ENCODE assay signal across 13 mouse cellular contexts in genomic region chr4:135013932-135014331, GRCm38 (mm10).
DNase-seq lines count a peak whose midpoint lies in the region; ATAC-seq and TF ChIP-seq lines count a peak whose summit lies in the region.
"Had no signal": no experiment of that assay in that cellular context is flagged by ENCODE, and none has a peak within 500 bp of the region (broad histone marks: within the 10 kb centered on the region; RNA-seq: fewer than 3 reads in every experiment).

No protein-coding gene starts in this region.

- H3K27me3 ChIP-seq in heart, postnatal 0 days (ENCODE audit: control insufficient read depth, insufficient read depth, low read length): 0 out of 2 replicates have a peak, but pooled peaks cover 10% of the 10 kb centered on the region
- 0 out of 2 replicates have a peak, but pooled peaks cover 3% of the 10 kb centered on the region for H3K27me3 ChIP-seq in small intestine, adult 2 months (ENCODE audit: control insufficient read depth, insufficient read depth, low read length)
- no peaks in the 10 kb centered on the region for H3K27me3 ChIP-seq in forebrain, embryonic 13.5 days
- H3K27me3 ChIP-seq: limb, embryonic 12.5 days had no signal

- no peak for TF ChIP-seq POLR2A in small intestine, adult 2 months (IDR thresholded peaks at IDR 0.05; ENCODE audit: low read depth, low read length)

- no peak overlapping the region for H3K9ac ChIP-seq in heart, postnatal 0 days (replicated peaks; ENCODE audit: low read depth, low read length)
- no peak overlapping the region for H3K9ac ChIP-seq in forebrain, embryonic 13.5 days
- H3K9ac ChIP-seq: heart, embryonic 13.5 days; limb, embryonic 12.5 days; neural tube, embryonic 13.5 days had no signal

- no peaks in the 10 kb centered on the region for H3K36me3 ChIP-seq in heart, postnatal 0 days (replicated peaks; ENCODE audit: control insufficient read depth, insufficient read depth, low read length)
- no peaks in the 10 kb centered on the region for H3K36me3 ChIP-seq in small intestine, adult 2 months (ENCODE audit: control insufficient read depth, insufficient read depth, low read length)
- no peaks in the 10 kb centered on the region for H3K36me3 ChIP-seq in forebrain, embryonic 13.5 days (ENCODE audit: poor library complexity, severe bottlenecking)
- H3K36me3 ChIP-seq: heart, embryonic 13.5 days; limb, embryonic 12.5 days; neural tube, embryonic 13.5 days had no signal

- H3K4me2 ChIP-seq in heart, postnatal 0 days (ENCODE audit: low read depth, low read length): no peak overlapping the region
- H3K4me2 ChIP-seq in forebrain, embryonic 13.5 days: no peak overlapping the region
- H3K4me2 ChIP-seq: heart, embryonic 13.5 days; limb, embryonic 12.5 days; neural tube, embryonic 13.5 days had no signal

- no peak for ATAC-seq in heart, postnatal 0 days (ENCODE audit: insufficient read depth, low read depth)
- ATAC-seq in frontal cortex, adult (ENCODE audit: low TSS enrichment): no peak
- no peak for ATAC-seq in forebrain, embryonic 13.5 days

- TF ChIP-seq CTCF in heart, postnatal 0 days (IDR thresholded peaks at IDR 0.05; ENCODE audit: low read depth): peak; percentile 15; the same call in 1 of the 2 replicates
- peak; percentile 34; the same call in 1 of the 2 replicates for TF ChIP-seq CTCF in small intestine, adult 2 months (IDR thresholded peaks at IDR 0.05; ENCODE audit: extremely low read depth, insufficient read length, insufficient replicate concordance, low read depth, low read length)

- 51% methylated on average over 2 of the region's 2 CpGs for WGBS in heart, postnatal 0 days
- 61% methylated on average over 2 of the region's 2 CpGs for WGBS in small intestine, adult 2 months
- whole genome bisulfite sequencing in forebrain, embryonic 13.5 days: 57% methylated on average over 2 of the region's 2 CpGs

- no peak overlapping the region for H3K27ac ChIP-seq in heart, postnatal 0 days (ENCODE audit: low read depth)
- H3K27ac ChIP-seq in small intestine, adult 2 months (ENCODE audit: insufficient read depth, low read depth, low read length): no peak overlapping the region
- H3K27ac ChIP-seq in forebrain, embryonic 13.5 days: no peak overlapping the region
- H3K27ac ChIP-seq: heart, embryonic 13.5 days; limb, embryonic 12.5 days; neural tube, embryonic 13.5 days had no signal

- no peaks in the 10 kb centered on the region for H3K4me1 ChIP-seq in heart, postnatal 0 days (ENCODE audit: control insufficient read depth, insufficient read depth)
- no peaks in the 10 kb centered on the region for H3K4me1 ChIP-seq in small intestine, adult 2 months (ENCODE audit: control insufficient read depth, insufficient read depth, insufficient read length, low read length)
- H3K4me1 ChIP-seq in forebrain, embryonic 13.5 days: 0 out of 2 replicates have a peak, but pooled peaks cover 6% of the 10 kb centered on the region
- H3K4me1 ChIP-seq: heart, embryonic 13.5 days; neural tube, embryonic 13.5 days had no signal

- H3K4me3 ChIP-seq in heart, postnatal 0 days (ENCODE audit: low read depth, low read length): no peak overlapping the region
- H3K4me3 ChIP-seq in small intestine, adult 2 months (ENCODE audit: low read depth, low read length): no peak overlapping the region
- no peak overlapping the region for H3K4me3 ChIP-seq in forebrain, embryonic 13.5 days
- H3K4me3 ChIP-seq: heart, embryonic 13.5 days; limb, embryonic 12.5 days; neural tube, embryonic 13.5 days had no signal

- no peaks in the 10 kb centered on the region for H3K9me3 ChIP-seq in heart, postnatal 0 days (replicated peaks; ENCODE audit: control insufficient read depth, low read length)
- H3K9me3 ChIP-seq in forebrain, embryonic 13.5 days (replicated peaks): no peaks in the 10 kb centered on the region
- H3K9me3 ChIP-seq: limb, embryonic 12.5 days; neural tube, embryonic 13.5 days had no signal

- DNase-seq in heart, postnatal 0 days (ENCODE audit: low spot score): no peak
- no peak for DNase-seq in heart, adult 18-20 months
- DNase-seq in A20 (ENCODE audit: low read depth, low spot score) (peak; percentile 43), R1 (ENCODE audit: low read depth, low spot score) (peak; percentile 81)
- no peak for DNase-seq in gastrocnemius, postnatal 36 days
- DNase-seq: adrenal gland, postnatal 14 days; right cerebral cortex, postnatal 4 days had no signal

- no peak for TF ChIP-seq EP300 in heart, postnatal 0 days (IDR thresholded peaks at IDR 0.05; ENCODE audit: low read depth)

- intact Hi-C loops in gastrocnemius, postnatal 36 days (cut with DNase I): no loop called here

Comparison
In these comparisons a context has a peak if more than half of its experiments do, and no peak if none do; other contexts are left out.
1. DNase-seq: peak in A20 (single experiment) and R1 (single experiment); none in heart, postnatal 0 days (single experiment), heart, adult 18-20 months (0 of 2) and gastrocnemius, postnatal 36 days (0 of 2).